Mouse (Mus musculus) WW6 (cell line): ENCODE data around the gene Ttc7b.

Experiments used
- DNase-seq: peaks from one replicate; pipeline ENCODE4 v3.0.0-alpha.2; 2013; ENCODE audit warnings: low read depth, low spot score

Ttc7b gene

DNA sequence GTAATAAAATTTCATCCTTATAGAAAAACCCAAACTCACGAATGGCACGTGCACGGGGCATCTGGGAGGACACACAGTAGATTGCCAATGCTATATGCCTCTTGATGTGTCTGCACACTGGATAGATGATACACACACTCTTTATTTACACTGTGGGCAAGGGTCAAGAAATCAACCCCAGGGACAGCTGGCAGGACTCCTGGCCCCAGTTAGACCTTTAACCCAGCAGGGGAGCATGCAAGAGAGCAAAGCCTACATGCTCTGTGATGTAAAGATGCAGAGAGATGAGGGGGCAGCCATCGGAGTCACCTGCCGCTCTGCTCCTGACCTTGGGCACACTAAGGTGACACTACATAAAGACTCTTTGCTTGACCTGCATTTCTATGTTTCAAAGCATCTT lies 32.3 kb downstream of the Ttc7b start:
- no peak for DNase-seq

DNA sequence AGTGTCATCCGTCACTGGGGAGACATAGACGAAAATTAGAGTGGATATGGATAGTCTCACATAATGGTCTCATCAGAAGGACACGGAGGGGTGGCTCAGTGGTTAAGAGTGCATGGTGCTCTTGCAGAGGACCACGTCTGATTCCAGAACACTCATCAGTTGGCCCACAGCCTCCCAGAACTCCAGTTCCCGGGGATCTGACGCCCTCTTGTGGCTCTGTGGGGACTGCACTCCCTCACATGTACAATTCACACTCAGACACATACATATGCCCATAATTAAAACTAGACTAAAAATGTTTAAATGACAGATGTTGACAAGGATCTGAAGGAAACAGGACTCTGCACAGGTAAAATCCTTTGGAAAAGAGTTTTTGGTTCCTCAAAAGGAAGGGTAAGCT lies 34.4 kb downstream of the Ttc7b start:
- DNase-seq, result no peak

DNA sequence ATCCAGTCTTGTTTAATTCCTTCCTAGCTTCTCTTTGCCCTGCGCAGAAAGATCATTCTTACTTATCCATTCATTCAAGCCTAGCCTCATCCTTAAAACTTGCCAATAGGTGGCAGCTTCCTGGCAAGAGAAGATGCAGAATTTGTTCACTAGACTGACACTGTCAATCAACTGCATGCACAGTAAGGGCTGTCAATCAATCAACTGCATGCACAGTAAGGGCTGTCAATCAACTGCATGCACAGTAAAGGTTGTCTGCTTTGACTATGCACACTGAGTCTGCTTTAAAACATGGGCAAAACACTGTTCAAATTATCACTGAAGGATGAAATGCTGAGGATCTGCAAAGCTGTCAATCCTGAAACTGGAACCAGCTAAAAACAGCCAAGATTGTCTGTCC lies 37.6 kb downstream of the Ttc7b start:
- no peak for DNase-seq

DNA sequence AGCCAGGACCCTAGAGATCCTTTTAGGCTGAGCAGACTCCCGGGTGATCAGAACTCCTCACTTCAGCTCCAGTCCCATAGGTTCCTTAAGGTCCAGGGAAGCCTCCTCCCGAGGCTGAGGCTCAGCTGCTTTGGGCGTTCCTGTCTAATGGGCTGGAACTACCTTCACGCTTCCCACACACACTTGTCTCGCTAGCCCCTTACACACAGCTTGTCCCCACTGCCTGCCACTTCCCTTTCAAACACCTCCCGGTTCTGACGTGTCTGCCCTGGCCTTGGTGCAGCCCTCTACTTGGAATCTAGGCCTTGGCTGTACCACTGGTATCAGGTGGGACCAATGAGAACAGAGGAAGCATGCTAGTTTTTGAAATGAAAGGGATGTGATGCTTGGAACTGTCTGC lies 38.4 kb downstream of the Ttc7b start:
- DNase-seq, result no peak

DNA sequence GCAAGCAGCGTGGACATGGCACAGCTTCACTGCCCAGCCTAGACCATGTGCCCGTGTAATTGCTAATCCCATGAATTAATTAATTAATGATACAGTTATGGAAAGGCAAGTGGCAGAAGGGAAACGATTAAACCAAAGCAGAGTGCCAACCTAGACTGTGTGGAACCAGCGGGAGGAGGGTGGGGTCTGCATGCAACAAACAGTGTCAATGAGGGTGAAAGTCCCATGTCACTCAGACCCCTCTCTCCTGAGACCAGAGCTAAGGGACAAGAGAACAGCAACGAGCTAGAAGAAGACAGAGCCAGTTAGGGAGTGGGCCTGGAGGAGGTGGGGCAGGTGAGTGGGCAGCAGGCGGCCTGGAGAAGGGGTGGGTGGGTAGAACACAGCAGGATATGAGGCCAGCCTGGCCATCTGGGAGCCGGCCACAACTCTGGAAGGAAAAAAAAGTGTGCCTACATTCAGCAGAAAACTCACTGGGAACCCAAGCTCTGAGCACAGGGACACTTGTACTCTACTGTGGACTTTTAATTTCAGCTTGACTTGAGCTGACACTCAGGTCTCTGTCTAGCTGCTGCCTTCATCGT lies 39.1 kb downstream of the Ttc7b start:
- no peak for DNase-seq

DNA sequence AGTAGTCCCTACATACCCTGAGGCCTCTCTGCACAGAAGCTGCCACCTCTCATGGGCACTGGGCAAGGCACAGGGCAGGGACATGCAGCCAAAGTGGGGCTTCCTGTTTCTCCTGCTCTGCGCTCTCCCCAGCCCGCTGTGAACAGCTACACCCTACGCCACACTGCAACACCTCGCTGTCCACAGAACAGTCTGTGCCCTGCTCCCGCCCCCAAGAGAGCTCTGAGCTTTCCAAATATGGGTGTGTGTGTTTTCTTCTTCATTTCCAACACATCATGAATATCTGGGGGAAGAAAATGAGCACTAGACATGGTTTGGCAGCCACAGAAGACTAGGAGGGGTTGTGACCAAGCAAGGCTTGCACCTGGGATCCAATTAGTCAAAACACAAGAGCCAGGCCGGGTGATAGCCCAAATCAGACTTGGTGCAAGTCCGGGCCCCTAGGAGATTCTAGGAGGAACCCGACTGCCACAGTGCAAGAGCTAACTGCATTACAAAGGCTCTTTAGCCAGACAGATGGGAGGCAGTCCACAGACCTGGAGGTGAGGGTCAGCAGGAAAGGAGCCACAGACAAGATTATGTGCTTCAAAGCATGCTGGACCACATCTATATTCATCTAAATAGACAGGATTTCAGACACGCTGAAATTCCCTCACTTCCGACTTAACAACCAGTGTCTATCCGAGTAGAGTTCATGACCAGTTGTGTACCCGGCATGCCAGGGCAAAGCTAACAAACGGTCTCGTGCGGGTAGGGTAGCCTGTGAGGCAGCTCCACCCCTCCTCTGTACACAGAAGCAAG lies 39.8 kb downstream of the Ttc7b start:
- DNase-seq, result no peak

DNA sequence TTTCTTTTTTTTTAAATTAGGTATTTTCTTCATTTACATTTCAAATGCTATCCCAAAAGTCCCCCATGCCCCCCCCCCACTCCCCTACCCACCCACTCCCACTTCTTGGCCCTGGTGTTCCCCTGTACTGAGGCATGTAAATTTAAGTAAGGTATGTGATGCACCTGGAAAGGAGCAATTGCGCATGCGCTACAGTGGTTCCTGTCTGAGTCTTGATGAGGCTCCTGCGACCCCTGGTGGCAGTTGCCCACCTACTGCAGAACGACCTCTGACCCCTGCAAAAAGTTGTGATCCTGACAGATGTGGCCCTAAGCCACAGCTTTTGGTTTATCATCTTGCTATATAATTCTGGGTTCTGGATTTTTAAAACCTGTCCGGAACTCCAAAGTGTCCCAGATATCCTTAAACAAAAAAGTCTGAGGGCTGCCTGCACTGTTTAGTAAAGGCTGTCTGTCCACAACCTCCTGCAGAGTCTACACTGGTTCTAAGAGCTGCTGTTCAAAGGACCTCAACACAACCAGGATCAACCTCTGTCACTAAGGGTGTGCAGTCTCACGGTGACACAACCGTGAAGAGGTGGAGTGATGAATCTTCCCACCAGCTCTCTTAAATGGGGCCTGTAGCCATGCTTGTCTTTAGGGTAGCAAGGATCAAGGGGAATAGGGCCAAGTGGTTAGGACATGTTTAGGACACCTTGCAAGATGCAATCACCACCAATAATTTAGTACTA lies 40.6 kb downstream of the Ttc7b start:
- DNase-seq, result peak; percentile 79

DNA sequence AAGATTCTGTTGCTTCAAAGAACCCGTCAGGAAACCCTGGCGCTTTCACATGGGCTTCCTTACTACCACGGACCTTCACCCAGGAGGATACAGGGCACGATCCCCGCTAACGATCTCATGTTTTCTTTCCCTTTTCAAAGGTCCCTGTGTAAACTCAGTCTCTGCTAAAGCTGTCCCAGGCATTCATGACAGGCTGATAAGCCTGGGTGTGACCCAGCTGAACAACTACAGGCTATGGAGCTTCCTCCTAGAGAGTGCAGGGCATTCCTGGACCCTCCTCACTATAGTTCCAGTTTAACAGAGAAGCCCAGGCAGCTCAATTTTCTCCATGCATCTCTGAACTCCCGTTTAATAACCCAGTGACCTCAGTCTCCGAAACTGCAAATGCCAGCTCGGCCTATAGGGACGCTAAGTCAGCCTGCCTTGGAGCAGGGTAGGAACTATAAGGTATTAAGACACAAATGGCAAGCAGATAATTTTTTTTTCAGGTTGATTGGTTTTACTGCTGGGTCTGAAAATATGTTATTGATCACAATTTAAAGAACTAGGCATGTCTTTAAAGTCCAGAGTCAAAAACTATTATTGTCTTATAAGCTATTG lies 41.3 kb downstream of the Ttc7b start:
- no peak for DNase-seq

DNA sequence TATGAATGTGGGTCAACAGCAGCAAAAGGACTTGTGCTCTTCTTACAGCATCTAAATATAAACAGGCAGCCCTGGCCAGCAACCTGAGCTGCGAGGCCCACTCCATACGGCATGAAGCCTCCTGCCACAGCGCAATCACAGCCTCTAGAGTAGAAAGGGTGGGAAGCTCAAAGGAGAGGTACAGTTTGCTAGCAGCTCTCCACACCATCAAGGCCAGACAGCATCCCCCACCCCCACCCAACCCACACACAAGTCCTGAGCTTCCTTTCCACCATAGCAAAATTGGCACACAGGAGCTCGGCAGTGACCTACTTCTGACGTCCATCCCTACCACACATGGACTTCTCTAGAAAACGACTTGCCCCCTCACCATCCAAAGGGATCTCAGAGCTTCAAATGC lies 42.0 kb downstream of the Ttc7b start:
- no peak for DNase-seq

DNA sequence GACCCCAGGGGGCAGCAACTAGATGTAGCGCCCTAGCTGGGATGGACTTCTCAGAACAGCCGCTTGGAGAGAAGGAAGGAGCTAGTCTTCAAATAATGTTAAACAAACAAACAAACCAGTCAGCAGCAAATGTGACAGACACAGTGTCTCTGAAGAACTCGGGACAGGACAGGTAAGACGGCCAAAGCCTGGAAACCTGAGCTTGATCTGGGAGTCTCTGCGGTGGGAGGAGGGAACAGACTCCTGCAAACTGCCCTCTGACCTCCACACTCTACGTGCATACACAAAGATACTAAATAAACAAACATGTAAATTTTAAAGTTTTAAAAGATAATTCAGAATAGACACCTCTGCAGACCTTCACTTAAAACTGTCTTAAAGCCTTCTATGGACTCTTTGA lies 42.5 kb downstream of the Ttc7b start:
- no peak for DNase-seq

DNA sequence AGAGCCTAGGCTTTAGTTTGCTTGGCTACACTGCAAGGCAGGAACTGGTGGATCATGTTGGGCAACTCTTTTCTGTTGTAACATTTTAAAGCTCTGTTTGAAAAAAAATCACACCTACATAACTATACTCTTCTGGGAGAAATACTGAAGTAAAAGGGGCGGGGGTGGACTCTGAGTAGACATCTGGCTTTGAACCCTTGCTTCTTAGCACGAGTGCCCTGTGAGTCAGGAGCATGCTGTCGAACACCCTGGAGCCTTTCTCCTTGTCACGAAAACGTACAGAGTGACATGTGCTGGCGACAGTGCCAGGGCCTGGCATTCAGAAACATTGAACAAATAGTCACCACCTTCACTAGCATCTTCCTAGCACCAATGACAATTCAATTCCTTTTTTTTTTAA lies 43.2 kb downstream of the Ttc7b start:
- no peak for DNase-seq

DNA sequence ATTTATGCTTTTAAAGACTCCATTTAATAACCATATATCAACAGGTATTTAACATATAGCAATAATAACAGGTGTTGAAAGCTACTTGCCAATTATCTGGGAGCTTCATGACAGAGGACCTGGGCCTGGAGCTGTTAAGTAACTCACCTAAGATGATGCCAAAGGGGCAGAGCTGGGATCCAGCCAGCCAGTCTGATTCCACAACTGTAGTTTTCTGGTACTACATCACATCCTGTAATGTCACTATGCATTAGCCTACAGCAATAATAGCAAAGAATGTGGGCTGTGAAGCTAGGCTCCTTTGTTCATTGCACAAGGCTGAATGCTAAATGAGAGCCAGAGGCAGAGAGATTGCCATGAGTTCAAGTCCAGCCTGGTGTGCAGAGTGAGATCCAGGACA lies 44.3 kb downstream of the Ttc7b start:
- DNase-seq, result no peak

DNA sequence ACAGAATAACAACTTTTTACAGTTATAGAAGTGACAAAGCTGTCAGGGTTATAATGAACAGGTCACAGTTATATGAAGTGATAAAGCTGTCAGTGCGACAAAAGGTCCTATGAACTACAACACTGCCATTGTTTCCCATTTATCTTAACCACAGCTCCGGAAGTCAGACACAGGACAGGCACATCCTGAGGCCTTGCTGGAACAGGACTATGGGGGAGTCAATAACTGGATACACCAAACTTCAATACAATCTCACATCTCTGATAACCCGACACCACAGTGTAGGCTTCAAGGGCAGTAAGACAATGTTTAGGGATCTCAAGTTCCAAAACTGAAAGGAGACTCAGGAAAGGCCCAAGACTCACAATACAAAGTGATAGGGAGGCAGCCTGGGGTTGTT lies 45.1 kb downstream of the Ttc7b start:
- no peak for DNase-seq

DNA sequence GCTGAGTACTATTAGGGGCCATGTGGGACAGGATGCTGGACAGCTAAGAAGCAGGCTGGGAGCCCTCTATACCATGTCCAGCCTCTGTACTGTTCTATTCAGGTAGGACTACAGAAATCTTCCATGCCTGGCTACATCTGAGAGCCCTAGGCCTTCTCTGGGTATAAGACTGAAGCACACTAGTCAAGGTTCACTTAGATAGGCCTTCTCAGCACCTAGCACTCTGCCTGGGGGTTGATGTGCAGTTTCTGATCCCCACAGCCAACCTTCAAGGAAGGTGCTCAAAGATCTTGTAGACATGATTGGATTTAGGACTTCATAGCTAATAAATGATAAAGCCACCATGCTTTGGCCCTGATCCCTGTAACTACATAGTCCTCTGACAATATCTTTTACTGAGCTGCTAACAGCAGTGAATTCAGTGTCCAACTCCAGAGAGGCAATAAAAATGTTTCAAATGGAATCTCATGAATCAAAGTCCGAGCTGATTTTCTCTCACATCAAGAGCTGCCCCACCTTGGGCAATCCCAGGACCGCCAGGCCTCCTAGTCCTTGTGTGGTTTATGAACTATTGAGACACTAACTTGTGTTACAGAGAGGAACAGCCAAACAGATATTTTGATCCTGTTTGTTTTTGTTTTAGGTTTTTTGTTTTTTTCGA lies 45.8 kb downstream of the Ttc7b start:
- DNase-seq, result no peak

DNA sequence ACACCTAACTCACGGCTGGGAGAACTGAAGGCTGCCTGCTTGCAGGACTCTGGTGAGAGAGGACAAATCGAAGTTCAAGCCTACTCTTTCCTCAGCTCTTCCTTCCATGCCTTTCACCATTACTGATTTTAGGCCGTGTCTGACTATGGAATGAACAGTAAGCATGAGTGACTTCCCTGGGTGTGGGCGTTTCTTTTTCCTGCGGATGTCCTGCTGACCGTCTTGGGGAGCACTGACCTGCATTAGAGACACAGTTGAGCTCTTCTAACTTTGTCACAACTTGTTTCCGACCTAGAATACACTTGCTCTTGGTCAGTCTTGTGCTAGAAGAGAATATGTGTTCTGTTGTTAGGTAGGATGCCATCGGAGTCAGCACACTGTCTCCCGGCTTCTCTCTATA lies 50.3 kb downstream of the Ttc7b start:
- DNase-seq, result no peak

DNA sequence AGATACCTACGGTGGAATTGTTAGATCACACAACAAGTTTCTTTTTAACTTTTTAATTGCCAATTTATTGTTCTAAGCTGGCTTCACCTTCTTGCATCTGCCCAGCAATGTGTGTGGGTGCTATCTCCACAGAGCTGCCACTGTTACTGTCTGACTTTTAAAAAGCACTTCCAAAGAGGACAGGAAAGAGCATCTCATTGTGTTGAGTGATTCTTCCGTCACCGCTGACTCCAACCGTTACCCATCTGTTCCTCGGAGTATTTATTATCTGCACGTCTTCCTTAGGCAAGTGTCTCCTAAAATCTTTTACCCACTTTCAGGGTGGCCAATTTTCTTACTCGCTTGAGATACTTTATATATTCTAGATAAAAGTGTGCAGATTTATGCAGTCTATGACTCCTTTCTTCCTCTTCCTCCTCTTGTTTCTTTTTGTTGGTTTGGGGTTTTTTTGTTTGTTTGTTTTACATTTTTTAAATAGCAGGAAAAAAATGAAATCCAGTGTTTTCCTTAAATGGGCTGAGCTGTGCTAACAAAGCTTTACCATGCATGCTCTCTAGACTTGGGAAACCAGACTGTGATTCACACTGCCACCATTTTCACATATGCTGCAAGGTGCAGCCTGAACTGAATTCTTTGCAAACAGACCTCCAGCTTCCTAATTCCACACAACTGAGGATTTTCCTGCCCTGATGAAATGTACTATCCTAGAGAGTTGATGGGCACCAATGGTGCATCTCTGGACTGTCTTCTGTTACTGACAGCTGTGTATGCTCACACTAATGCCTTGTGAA lies 50.9 kb downstream of the Ttc7b start:
- no peak for DNase-seq

DNA sequence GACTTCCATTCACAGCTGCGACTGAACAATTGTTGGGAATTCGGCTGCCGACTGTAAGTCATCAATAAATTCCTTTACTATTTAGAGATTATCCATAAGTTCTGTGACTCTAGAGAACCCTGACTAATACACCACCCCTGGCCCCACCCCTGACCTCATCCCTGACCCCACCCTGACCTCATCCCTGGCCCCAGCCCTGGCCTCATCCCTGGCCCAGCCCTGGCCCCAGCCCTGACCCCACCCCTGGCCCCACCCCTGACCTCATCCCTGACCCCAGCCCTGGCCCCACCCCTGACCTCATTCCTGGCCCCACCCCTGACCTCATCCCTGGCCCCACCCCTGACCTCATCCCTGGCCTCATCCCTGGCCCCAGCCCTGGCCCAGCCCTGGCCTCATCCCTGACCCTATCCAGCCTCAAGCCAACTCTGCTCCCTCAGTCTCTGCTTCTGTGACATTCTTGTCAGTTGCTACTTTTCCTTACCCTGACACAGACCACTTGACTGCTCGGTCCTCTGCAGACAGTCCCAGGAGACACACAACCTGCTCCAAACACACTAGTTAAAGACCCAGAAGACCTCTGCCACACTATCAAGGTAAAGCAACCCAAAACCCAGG lies 55.4 kb downstream of the Ttc7b start:
- DNase-seq, result no peak

DNA sequence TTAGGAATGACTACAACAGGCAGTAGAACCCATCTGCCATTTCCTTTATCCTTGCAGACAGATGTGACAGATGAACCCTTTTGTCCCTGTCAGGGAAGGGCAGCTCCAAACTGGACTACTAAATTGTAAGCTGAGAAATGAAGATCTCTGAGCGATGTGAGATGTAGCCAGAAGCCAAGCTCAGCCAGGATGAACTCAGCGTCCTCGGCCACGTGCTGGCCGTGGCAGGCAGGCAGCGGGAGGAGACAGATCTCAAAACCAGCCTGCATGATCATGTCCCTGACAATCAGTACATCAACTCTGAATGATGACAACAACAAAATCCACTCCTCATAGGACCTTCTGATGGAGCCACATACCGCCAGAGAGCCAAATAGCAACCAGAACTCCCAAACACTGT lies 62.9 kb downstream of the Ttc7b start:
- no peak for DNase-seq

DNA sequence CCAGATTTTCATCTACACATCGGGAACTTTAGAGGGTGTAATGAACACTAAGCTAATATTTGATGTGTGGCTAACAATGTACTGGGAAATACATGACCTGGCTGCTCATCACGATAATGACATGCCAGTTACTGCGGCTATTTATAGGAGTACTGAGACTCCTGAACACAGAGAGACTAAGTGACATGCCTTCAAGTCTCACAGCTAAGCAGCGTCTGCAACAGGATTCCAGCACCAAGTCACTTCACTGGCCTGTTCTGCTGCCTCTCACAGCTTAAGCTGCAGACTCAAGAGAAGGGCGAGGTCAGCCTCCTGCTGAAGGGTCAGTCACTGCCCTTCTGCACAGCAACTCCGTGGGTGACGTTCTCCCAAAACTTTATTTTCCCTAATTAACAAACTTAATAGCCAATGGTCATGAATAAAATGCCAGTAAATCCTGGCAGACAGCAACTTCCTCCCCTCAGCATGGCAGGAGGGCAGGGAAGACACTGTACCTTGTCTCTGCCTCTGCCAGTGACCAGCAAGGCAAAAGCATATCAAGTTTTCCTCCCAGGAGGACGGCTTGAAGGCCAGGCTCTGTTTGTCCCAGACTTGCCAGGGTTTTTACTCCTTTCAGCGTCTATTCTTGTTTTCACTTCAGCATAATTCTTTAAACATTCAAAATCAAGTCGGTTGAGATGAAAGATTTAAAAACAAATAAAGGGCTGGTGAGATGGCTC lies 64.2 kb downstream of the Ttc7b start:
- no peak for DNase-seq

DNA sequence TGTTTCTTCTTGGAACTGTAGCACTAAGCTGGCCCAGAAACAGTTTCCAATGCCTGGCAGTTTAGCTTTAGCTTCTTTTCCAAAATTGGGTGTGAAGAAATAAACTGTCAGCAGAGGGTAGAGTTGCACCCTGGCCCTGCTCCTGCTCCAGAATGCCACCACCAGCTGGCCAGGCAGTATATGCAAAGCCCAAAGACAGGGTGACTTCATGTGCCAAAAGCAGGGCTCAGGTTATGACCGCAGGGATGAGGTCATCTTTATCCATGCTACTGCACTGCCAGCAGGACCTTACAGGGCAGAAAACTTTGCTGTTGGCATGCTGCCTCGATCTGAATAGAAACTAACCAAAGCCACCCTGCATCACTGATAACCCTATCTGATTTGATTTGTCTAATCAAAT lies 65.2 kb downstream of the Ttc7b start:
- no peak for DNase-seq
